Mouse (Mus musculus): ENCODE data around the gene Igfn1.

DNA sequence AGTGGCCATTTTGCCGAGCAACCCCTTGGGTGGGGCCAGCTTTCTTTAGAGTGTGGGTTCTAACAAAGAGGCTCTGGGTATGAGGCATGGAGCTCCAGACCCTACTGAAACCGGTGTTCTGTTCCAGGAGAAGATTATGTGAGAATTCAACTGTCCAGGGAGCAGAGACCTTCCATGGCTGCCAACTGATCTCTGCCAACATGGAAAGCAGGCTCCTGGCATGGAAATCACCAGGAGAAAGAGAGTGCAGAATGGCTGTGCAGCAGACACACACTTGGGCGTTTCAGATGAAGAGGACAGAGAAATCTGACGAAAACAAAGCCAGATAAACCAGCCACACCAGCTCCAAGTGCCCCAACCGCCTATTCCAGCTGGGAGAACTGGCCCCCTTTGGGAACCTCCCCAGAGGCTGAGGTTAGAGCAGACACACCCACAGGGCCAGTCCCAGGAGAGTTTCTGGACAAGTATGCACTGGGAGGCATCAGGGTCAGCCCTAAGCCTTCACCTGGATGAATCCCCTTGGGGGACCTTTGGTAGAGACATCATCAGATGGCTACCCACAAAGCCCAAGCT, 89.6 kb downstream of the Igfn1 start:
- no peak for TF ChIP-seq GATA1 (IDR thresholded peaks at IDR 0.05; ENCODE audit: borderline replicate concordance, low read length)
- TF ChIP-seq FLI1 (IDR thresholded peaks at IDR 0.05; ENCODE audit: low read length) = no peak
